Comparison of ENCODE assay signal across 21 mouse cellular contexts in the genomic region with DNA sequence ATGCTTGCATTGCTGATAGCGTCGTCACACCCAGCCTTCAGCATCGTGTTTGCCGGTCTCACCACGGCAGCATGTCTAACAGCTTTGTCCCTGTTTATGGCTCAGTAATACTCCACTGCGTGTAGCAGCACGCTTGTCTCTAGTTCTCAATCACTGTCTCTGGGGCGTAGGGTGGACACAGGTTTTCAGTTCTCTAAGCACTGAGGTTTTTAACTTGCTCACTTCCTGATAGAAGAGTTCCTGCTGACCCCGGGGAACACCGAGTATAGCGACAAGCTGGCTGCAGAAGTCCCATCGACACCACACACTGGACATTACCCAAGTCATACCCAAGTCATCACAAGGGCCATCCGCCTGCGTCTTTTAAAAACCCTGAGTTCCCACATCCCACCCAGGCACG.
DNase-seq lines count a peak whose midpoint lies in the region; ATAC-seq and TF ChIP-seq lines count a peak whose summit lies in the region.
"Had no signal": no experiment of that assay in that cellular context is flagged by ENCODE, and none has a peak within 500 bp of the region (broad histone marks: within the 10 kb centered on the region; RNA-seq: fewer than 3 reads in every experiment).

No protein-coding gene starts in this region.

- H3K9ac ChIP-seq in liver, postnatal 0 days (replicated peaks) = no peak overlapping the region
- H3K9ac ChIP-seq: embryonic facial prominence, embryonic 12.5 days; forebrain, embryonic 12.5 days had no signal

- H3K27ac ChIP-seq in gastrocnemius, adult 2 months = peak overlapping the region; percentile 87
- no peak overlapping the region for H3K27ac ChIP-seq in liver, postnatal 0 days (ENCODE audit: low read depth)
- H3K27ac ChIP-seq in forebrain, embryonic 10.5 days = no peak overlapping the region; the same call in 1 of the 2 replicates
- H3K27ac ChIP-seq: embryonic facial prominence, embryonic 12.5 days; heart, adult 2 months had no signal

- H3K4me1 ChIP-seq in liver, postnatal 0 days (ENCODE audit: insufficient read depth) = peaks cover 16% of the 10 kb centered on the region
- H3K4me1 ChIP-seq in forebrain, embryonic 10.5 days = peaks cover 82% of the 10 kb centered on the region

- no peak for TF ChIP-seq EP300 in liver, postnatal 0 days (IDR thresholded peaks at IDR 0.05; ENCODE audit: low read depth)

- no peaks in the 10 kb centered on the region for H3K36me3 ChIP-seq in liver, postnatal 0 days (replicated peaks; ENCODE audit: insufficient read depth, low read length)
- H3K36me3 ChIP-seq in forebrain, embryonic 10.5 days (replicated peaks) = no peaks in the 10 kb centered on the region
- H3K36me3 ChIP-seq: embryonic facial prominence, embryonic 12.5 days; forebrain, embryonic 12.5 days; heart, embryonic 12.5 days had no signal

- H3K27me3 ChIP-seq in liver, postnatal 0 days (ENCODE audit: insufficient read depth, low read length) = no peaks in the 10 kb centered on the region
- H3K27me3 ChIP-seq in forebrain, embryonic 10.5 days (ENCODE audit: poor library complexity, severe bottlenecking) = peaks cover 84% of the 10 kb centered on the region
- H3K27me3 ChIP-seq: Patski had no signal

- H3K9me3 ChIP-seq in liver, postnatal 0 days (ENCODE audit: low read length) = peaks cover 4% of the 10 kb centered on the region; the same call in 1 of the 2 replicates
- H3K9me3 ChIP-seq in forebrain, embryonic 10.5 days = peaks cover 8% of the 10 kb centered on the region; the same call in 1 of the 2 replicates
- H3K9me3 ChIP-seq: embryonic facial prominence, embryonic 12.5 days had no signal

- no peak for DNase-seq in gastrocnemius, adult 2 months
- DNase-seq in gastrocnemius, postnatal 4 days (ENCODE audit: low spot score in 2 of 2) = no peak
- DNase-seq in liver, postnatal 0 days = no peak
- no peak for DNase-seq in liver
- DNase-seq in skeletal muscle tissue, adult 2 months (ENCODE audit: low read depth, low spot score) = peak; percentile 46
- DNase-seq in forebrain, embryonic 10.5 days (ENCODE audit: extremely low spot score, low spot score) = no peak
- no peak for DNase-seq in left cerebral cortex, adult 11 months (ENCODE audit: low spot score)
- DNase-seq: adrenal gland, postnatal 14 days; cerebellum, adult 11-12 months; cerebellum, adult 9-10 months; cerebellum, postnatal 25 days; gastrocnemius, postnatal 25 days; heart, adult 2 months had no signal

- intact Hi-C loops in gastrocnemius, adult 2 months (cut with DNase I) = loop anchor here (5.0 kb wide), 1 partner anchor 67 kb away; no protein-coding TSS in a partner anchor

- 79% methylated on average over 15 of the region's 15 CpGs for WGBS in liver, postnatal 0 days (ENCODE audit: insufficient replicate concordance)
- 94% methylated on average over 15 of the region's 15 CpGs for WGBS in forebrain, embryonic 10.5 days

- TF ChIP-seq CTCF in gastrocnemius, adult 2 months (IDR thresholded peaks at IDR 0.05) = no peak
- no peak for TF ChIP-seq CTCF in liver, postnatal 0 days (IDR thresholded peaks at IDR 0.05; ENCODE audit: low read depth)

- peak overlapping the region; percentile 26; the same call in 1 of the 2 replicates for H3K4me3 ChIP-seq in gastrocnemius, adult 2 months
- H3K4me3 ChIP-seq in liver, postnatal 0 days (ENCODE audit: low read depth, low read length) = no peak overlapping the region
- H3K4me3 ChIP-seq in forebrain, embryonic 10.5 days = no peak overlapping the region
- H3K4me3 ChIP-seq: embryonic facial prominence, embryonic 12.5 days; forebrain, embryonic 12.5 days; heart, adult 2 months; heart, embryonic 12.5 days had no signal

- peak; percentile 13; the same call in 1 of the 2 replicates for ATAC-seq in liver, postnatal 0 days
- ATAC-seq in granulocyte monocyte progenitor cell, adult 5-6 weeks (replicated peaks; ENCODE audit: poor library complexity, severe bottlenecking) = peak; percentile 14
- ATAC-seq: activated CD4-positive, CD25-positive, alpha-beta regulatory T cell, adult 4 months; forebrain, embryonic 16.5 days; hindbrain, embryonic 16.5 days; Patski had no signal

- 0 out of 2 replicates have a peak overlapping the region, but pooled peaks have one; percentile 22 for H3K4me2 ChIP-seq in liver, postnatal 0 days (ENCODE audit: low read depth, low read length)
- H3K4me2 ChIP-seq: embryonic facial prominence, embryonic 12.5 days; forebrain, embryonic 12.5 days; heart, embryonic 12.5 days had no signal
